Mouse (Mus musculus): Measurements from ENCODE around the gene Tulp1.
"Not testable (repeated sequence)": the region's sequence is repeated elsewhere in the genome, so short reads cannot be mapped to it uniquely, and the experiment has no call there.

Tulp1 gene

DNA sequence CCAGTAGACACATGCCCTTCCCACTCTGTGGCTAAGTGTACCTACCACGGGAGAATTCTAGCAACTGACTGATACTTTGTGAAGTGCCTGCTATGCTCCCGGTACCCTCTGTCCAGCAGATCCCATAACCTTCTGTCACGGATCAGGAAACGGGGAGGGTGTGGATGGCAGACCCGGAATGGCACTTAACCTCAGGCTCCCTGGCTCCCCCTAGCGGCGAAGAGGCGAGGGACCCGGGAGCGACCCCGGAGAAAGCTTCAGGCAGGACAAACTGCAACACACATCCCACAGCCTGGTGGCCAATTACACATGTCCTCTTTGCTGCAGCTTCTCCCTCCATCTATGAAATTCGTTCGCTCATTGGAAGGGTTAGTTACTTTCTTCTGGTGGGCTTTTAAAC lies 3.4 kb upstream of the Tulp1 start:
- no peak for DNase-seq (ENCODE audit: low spot score)

DNA sequence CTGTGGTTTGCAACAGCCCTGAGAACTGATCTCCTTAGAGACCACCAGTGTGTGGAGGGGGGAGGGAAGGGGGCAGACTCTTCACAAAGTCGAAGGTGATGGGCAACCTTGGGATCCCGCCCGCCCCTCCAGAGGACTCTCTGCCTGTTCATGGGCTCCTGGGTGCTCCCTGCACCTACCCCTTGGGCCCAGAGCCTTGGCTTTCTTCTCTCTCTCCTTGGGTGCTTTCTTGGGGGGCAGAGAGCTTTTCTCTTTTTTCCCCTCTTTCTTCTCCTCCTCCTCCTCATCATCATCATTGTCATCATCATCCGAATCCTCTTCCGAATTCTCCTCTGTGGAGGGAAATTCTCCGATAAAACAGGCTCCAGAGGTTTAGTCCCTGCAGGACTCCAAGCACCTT lies 1.5 kb downstream of the Tulp1 start:
- DNase-seq (ENCODE audit: low spot score): no peak

DNA sequence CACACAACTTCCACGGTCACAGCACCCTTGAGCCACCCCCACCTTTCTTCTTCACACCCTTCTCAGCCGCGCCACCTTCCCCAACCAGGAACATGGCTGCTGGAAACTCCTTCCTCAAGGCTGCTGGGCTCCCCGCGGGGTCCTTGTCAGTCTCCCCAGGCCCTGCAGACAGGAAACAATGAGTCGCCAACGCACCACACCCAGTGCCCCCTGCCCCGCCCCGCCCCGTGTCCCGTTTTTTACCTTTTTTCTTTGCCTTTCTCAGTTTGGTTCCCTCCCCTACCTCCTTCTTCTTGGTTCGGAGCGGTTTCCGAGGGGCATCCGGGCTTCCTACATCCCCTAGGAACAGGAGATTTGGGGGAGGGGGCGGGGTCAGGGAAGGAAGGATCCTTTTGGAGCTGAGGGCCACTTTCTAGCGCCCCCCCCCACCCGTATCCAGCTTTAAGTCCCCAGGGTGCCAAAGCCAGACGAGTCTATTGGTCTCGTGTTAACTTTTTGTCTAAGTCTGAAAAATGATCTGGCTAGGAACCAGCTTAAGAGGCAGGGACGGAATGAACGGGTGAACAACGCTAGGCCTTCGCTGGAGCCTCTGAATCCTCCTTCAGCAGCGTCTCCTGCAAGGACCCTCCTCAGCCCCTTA lies 2.2 kb downstream of the Tulp1 start:
- DNase-seq (ENCODE audit: low spot score): no peak

DNA sequence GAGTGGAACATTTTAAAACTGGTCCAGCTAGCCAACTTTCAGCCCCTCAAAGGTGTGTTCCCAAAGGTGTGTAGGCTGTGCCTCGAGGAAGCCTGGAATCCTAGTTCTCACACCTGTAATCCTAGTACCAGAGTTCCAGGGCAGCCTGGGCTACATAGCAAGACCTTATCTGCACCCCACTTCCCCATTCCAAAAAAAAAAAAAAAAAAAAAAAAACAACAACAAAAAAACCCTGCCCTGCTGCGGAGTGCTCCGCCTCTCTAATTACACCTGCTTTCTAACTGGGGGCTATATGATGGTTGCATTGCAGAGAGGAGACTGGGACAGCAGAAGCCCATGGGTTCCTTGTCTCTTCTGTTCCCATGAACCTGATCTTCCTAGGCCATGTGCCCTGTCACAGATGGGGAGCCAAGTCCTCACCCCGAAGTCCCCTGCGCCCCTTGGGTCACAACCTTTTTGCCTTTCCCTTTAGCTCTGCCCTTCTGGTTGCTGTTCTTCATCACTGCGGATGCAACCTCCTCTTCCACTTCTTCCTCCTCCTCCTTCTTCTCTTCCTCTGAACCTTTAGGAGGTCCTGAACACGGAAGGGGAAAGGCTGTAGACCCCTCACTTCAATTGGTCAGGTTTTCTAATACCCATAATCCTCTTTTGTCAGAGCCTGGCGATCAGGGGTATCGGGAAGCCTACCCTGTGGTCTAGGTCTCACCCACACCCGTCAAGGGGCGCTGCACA lies 2.9 kb downstream of the Tulp1 start:
- DNase-seq (ENCODE audit: low spot score): no peak

DNA sequence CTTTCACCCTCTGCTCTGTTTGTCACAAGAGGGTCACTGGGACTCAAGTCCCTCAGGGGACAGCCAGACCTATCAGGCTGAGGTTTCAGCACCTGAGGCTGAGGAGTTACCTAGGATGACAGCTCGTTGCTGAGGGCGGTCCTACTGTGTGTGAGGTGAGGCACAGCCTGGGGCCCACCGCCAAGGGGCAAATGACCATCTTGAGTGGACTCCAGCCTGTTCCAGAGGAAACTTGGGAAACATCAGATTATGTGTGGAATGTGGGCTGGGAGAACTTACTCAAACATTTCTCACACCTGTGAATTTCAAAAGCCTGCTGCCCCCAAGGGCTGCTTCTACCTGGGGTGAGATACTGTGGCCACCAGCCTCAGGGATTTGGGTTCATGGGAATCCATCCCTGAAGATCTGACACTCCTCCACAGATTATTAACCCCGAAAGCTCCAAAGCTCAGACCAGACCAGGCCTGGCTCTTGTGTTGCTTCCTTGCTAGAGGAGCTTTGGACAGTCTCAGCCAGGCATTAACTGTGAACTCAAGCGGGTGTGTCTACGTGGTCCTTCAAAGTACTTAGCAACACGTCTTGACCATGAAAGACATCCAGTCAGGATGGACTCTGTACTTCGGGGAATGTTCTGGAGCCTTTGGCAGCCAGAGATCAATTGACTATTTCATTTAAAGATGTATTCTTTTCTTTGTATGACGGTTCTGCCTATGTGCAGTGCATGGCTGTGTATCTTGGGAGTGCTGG lies 4.3 kb downstream of the Tulp1 start:
- no peak for DNase-seq (ENCODE audit: low spot score)

DNA sequence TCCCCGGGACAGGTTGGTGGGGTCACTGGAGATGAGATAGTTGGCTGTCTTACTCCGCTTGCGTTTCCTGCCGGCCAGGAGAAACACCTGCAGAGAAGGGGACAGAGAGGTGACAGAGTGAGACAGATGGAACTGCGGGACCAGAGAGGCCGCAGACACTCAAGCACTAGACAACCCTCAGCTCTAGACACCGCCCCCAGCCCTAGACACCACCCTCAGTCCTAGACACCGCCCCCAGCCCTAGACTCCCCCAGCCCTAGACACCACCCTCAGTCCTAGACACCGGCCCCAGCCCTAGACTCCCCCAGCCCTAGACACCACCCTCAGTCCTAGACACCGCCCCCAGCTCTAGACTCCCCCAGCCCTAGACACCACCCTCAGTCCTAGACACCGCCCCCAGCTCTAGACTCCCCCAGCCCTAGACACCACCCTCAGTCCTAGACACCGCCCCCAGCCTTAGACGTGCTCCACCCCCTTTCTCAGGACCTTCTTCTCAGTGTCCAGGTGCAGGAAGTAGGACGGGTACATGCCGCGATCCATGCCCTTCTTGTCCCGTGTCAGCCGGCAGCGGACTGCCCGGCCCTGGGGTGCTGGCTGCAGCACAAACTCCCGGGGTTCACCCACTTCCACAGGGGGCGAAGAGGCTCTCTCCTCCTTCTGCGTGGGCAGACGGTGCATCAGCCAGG lies 6.3 kb downstream of the Tulp1 start:
- not testable (repeated sequence) for DNase-seq (ENCODE audit: low spot score)

DNA sequence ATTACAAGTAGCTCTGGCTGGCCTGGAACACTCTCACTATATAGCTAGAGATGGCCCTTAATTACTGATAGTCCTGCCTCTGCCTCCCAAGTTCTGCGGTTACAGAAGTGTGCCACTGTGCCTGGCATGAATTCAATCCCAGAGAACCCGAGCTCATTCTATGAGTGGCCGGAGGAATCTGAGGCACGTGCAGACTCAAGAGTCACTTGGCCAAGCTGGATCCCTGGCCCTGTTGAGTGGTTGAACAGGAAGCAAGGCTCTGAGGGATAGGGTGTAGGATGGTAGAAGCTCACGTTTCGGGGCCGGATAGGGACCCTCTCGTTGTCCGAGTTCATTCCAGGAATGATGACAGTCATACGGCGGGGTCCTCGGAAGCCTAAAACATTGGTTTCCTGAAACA lies 9.2 kb downstream of the Tulp1 start:
- DNase-seq (ENCODE audit: low spot score): no peak

DNA sequence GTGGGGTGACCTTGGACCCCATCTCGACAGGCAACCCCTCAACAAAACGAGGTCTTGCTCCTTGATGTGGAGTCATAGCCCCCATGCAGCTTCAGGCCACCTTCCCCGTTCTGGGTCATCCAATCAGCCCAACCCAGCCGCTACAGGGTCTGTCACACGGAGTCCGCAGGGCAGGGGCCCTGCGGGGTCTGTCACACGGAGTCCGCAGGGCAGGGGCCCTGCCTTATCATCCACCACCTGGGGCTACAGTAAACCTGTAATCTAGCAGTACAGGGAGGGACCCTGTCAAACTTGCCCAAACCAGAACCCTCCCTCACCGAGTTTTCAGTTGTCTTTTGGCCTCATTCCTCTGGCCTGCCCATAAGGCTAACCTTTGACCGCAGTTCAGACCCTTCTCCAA lies 13.0 kb downstream of the Tulp1 start:
- DNase-seq (ENCODE audit: low spot score): no peak

DNA sequence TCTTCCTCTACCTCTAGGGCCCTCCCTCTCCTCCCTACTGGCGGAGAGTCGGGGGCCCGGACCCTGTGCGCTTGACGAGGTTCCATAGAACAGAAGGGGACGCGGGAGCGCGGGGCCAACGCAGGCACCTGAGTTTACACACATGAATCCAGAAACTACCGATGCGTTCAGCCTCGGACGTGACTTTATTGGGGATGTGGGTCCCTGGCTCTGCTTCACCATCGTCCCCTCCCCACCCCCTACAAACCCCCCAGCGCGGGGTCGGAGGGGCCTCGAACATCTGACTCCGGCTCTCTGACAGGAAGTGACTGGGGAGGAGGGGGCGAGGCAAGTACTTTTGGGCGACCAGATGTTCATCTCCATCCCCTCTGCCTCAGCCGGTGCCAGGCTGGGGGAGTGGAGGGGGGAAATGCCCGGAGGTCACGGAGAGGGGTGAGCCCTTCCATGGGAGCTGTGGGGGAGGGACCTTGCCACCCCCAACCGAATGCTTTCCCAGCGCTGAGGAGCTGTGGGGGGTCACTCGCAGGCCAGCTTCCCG lies 13.6 kb downstream of the Tulp1 start:
- DNase-seq (ENCODE audit: low spot score): no peak

DNA sequence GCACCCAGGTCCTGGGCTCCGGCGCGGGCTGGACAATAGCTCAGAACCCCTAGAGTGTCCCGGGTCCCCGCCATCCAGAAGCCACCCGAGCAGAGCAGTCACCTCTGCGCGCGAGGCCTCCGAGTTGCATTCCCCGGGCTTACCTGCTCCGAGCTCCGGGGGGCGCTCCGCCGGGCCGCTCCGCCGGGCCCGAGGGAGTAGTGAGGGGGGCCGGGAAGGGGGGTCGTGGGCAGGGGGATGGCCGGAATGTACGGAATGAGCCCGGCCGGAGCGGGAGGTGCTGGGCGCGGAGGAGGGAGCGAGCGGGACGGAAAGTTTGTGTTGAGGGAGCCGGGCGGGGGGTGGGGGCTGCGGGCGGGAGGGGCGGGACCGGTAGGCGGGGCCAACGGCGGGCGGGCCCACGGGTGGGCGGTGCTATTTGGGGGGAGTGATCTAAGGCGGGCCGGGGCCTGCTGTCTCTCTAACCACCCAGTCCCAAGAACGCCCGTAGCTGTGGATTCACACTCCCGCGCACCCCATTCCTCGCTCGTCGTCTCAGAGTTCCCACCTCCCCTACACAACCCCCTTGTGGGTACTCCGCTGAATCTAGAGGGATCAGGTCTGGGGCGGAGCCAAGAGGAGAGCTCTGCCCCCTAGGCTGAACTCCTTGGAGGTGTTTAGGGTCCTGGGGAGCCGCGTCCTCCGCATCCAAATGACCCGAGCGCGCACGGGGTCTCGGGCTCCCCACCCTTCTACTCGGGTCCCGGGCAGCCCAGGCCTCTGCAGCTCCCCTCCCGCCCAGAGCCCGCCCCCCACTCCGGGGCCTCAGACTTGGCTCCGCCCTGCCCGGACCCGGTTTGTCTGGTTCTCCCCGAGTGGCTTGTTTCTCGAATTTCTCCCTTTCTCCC lies 14.3 kb downstream of the Tulp1 start, which contains the start of gene Tead3:
Gene Tead3, minus strand, starts transcription at position 352 of the 887 bp plus-strand sequence.
- peak; percentile 70 for DNase-seq (ENCODE audit: low spot score)

DNA sequence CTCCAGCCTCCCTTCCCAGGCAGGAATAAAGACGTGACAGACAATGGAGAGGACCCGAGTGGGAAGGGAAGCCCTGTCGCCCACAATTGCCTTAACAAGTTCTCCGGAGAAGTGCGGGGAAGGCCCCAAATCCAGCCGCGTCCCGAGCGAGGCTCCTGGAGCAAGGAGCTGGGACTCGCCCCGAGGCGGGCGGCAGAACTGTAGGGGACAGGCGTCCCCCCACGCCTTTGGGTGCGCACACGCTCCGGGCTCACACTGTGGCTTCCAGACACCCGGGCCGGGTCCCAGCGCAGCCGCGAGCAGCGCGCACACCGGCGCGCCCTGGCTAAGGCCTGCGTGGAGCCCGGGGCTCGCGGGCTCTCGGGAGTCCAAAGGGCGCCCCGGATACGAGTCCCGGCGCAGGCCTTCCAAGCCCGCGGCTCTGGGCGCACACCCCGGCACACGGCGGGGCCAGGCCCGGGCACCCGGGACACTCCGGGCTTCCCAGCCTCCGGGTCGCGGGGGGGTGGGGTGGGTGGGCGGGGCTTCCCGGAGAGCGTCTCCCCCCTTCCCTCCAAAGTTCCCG lies 15.0 kb downstream of the Tulp1 start:
- DNase-seq (ENCODE audit: low spot score): no peak

DNA sequence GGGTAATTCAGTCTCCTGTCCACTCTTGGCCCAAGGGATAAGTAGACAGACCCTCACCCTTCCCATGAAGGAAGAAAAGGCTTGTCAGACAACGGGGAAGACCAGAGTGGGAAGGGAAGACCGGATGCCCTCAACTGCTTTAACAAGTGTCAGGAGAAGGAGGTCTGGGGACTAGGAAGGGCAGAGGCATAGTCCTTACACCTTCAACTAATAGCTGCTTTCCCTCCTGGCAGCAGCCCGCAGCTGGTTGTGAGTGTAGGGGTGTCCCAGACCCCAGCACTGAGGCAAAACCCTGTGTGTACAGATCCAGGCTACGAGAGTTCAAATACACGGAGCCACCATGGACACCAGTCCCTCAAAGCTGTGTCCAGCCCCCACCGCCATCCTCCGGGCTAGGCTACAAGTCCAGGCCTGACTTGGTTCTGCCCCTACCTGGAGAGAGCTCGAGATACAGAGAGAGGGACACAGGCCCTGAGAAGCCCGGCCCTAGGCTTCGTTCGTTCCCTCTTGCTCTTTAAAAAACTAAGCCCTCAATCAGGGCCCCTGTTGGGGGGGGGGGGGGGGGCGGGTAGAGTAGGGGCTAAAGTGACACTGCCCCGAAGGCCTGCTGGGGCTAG lies 15.7 kb downstream of the Tulp1 start:
- DNase-seq (ENCODE audit: low spot score): no peak

DNA sequence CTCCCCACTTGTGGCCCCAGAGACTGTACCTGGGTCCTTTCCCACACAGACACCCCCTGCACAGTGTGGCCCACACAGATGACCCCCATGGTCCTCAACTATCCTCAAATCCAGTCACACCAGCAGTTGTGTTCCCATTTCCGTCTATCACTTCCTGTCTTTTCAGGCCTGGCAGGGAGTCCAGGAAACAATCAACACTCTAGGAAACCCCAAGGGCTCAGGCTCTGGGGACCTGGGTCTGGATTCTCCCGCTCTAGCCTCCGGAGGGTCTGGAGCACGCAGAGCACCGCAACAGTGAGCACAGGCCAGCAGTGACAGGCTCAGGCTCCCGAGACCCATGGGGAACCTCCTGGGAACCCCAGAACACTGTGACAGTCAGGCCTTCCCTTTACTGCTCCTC lies 16.8 kb downstream of the Tulp1 start:
- DNase-seq (ENCODE audit: low spot score): no peak

DNA sequence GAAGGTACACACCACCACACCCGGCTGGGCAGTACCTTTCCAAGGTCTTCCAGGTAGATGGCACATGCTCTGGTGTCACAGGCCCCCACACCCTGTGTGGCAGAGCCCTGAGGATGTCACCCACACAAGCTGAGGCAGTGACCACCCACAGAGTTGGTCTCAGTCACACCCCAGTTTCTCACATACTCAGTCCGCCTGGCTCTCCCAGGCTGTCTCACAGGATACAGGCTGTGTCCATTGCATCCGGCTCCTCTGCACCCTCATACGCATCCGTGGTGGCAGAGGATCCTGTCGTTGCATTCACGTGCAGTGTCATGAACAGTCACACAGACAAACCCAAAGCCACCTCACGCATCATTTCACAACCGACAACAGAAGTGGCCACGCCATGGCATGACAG lies 17.7 kb downstream of the Tulp1 start:
- no peak for DNase-seq (ENCODE audit: low spot score)

DNA sequence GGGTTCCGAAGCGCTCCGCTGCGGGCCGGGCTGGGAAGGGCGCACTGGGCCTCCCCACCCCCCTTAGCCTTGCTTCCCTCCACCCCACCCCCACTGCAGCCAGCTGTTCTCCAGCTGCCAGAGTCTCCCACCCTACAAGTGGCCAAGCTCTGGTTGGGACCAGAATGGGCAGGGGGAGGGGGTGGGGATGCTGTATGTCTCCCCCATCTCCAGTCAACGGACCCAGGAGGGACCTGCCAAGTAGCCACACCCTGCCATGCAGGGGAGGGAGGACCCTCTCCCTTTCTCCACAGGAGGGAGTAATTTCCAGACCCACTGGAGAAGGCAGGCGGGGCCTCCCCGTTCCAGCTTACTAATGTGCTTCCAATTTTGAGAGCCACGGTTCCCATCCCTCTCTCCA lies 19.1 kb downstream of the Tulp1 start:
- no peak for DNase-seq (ENCODE audit: low spot score)

DNA sequence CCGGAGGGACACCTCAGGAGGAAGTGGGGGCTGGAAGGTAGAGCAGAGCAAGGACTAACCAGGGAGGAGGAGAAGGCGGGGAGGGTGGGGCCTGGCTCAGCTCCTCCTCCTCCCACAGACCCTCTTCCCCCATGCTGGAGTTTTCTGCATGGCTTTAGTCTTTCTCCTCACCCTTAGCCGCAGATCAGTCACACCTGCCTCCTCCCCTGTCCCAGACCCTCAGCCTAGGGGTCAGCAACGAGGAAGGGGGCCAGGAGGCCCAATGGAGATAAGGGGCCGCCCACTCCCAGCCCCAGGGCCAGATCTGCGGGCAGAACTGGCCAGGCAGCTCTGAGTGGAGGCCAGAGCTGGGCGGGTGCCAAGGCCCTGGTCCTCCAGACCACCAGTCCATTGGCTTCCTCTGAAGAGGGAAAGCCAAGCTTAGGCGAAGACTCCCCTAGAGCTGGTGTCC lies 19.7 kb downstream of the Tulp1 start:
- DNase-seq (ENCODE audit: low spot score): no peak

DNA sequence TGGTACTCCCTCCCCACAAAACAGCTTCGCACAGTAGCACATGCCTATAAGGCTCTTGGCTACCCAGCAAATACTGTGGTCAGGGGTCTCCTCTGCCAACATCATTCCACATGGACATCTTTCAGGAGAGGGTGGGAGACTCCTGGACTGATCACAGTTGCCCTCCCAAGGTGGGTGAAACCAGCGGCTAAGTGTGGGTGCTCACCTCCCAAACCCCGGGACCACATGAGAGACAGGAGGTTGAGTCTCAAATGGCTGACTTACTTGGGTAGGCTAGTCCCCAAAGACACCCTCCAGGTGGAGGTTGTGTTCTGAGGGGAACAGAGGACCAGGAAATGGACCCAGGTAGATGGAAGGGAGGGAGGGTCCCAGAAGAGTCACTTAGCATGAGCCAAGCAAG lies 20.4 kb downstream of the Tulp1 start:
- DNase-seq (ENCODE audit: low spot score): no peak

DNA sequence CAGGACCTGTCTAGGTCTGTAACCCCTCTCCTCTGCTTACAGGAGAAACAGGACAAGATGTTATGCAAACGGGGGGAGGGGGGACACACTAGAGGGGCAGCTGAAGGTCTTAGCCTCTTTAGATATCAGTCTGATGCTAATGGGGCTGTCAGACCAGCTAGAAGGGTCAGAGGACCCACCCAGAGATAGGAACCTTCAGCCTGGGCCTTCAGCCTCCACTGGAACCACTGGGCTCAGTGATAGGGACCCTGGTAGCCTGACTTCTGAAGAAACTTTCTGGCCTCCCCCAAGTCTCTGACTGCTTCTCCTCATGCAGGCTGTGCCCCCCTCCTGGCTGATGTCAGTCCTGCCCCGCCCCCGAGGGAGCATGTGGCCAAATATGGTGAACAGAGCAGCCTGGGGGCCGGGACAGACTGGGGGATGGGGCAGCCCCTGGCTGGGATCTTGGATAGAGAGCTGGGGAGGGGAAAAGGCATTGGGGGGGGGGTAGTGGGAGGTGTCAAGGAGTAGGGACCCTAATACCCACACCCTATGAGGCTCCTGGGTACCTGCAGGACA lies 20.9 kb downstream of the Tulp1 start:
- DNase-seq (ENCODE audit: low spot score): no peak

DNA sequence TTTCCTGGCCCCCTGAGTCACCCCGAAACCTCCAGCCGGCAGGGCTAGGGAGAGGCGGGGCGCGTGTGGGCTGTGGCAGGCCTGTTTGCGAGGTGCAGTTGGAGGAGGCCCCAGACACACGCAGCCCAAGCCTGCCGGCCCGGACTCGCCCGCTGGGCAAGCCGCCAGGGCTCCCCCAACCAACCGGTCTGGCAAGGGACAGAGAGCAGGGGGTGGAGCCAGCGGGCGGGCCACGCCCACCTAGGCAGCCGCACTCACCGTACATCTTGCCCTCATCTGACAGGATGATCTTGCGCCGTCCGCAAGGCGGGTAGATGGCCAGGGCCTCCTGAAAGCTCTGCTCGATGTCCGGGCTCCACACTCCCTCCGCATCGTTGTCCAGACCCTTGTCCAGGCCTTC lies 23.9 kb downstream of the Tulp1 start:
- peak; percentile 85 for DNase-seq (ENCODE audit: low spot score)

DNA sequence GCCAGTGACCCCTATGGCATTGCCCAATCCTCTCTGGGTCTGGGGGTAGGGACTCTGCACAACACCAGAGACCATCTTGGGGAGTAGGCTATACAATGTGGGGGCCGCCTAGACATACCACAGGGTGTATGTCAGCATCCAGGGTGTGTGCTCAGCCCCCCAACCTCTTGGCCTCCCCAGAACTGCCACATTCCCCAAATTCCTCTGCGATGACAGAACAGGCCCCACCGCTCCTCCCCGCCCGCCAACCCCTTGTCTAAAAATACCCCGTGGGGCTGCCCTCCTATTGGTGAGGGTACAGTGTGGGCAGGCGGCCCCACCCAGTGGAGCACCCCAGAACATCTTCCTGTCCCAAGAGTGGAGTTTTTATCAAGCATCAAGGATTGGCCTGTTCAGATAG lies 24.4 kb downstream of the Tulp1 start:
- no peak for DNase-seq (ENCODE audit: low spot score)

Data from ovary, adult 18-20 months (tissue).